Mouse (Mus musculus) CH12.LX (cell line): ENCODE measurements around the gene Dnajc7. TPM values are rescaled to one million over a fixed set of nuclear protein-coding genes. Genes with fewer than 3 reads are reported as not detected.

ENCODE experiments used
- DNase-seq: peaks from one replicate; pipeline ENCODE4 v3.0.0-alpha.2; 2013; ENCODE audit errors: extremely low read depth
- H3K27ac ChIP-seq: 2 replicates; pipeline ENCODE4 v1.5.1; 2012; ENCODE audit warnings: low read depth, mild to moderate bottlenecking, control low read depth, moderate library complexity; ENCODE audit not compliant: insufficient read depth
- H3K27me3 ChIP-seq: replicated peaks from 2 replicates; pipeline ENCODE3; 2012; ENCODE audit warnings: inconsistent platforms
- H3K36me3 ChIP-seq, 2 experiments: replicated peaks in 1 of 2; 2 replicates each; pipeline versions ENCODE3 to v1.6.1; 2012; ENCODE audit warnings: inconsistent platforms in 1 of 2, low read length in 1 of 2, mild to moderate bottlenecking in 1 of 2, mixed read lengths in 1 of 2, moderate library complexity in 1 of 2; ENCODE audit not compliant: control insufficient read depth in 1 of 2, insufficient read depth in 1 of 2
- H3K4me1 ChIP-seq, 2 experiments: 2 replicates each; pipeline ENCODE4 v1.6.1; 2012; ENCODE audit warnings: inconsistent platforms in 1 of 2, moderate library complexity in 1 of 2; ENCODE audit not compliant: insufficient read depth in 2 of 2, control insufficient read depth in 1 of 2
- H3K4me2 ChIP-seq: 2 replicates; pipeline ENCODE4 v1.6.1; 2012; ENCODE audit warnings: low read depth, mild to moderate bottlenecking, control low read depth; ENCODE audit not compliant: poor library complexity, insufficient read depth, severe bottlenecking
- H3K4me3 ChIP-seq, 3 experiments: fragments of 150-350 bp in 1 of 3; sonication (generic) in 1 of 3; replicated peaks in 1 of 3; 2 replicates each; pipeline versions ENCODE3 to v1.5.1; 2011 to 2012; ENCODE audit warnings: low read depth in 2 of 3, low read length in 2 of 3, mild to moderate bottlenecking in 2 of 3, moderate library complexity in 2 of 3, control low read depth in 1 of 3, improper control_type of control experiment in 1 of 3, inconsistent platforms in 1 of 3, mixed read lengths in 1 of 3; ENCODE audit not compliant: poor library complexity in 1 of 3
- H3K79me2 ChIP-seq: replicated peaks from 2 replicates; pipeline ENCODE4 v1.6.1; 2012; ENCODE audit warnings: mild to moderate bottlenecking, moderate library complexity; ENCODE audit not compliant: control insufficient read depth, poor library complexity, insufficient read depth, severe bottlenecking; ENCODE audit errors: extremely low read depth
- H3K9ac ChIP-seq: 2 replicates; pipeline ENCODE4 v1.6.1; 2012; ENCODE audit warnings: low read depth, mild to moderate bottlenecking, control low read depth, moderate library complexity; ENCODE audit not compliant: insufficient read depth
- H3K9me3 ChIP-seq: replicated peaks from 2 replicates; pipeline ENCODE3; 2012; ENCODE audit warnings: low read length, inconsistent platforms, mixed read lengths
- BHLHE40 ChIP-seq: IDR thresholded peaks from 2 replicates; pipeline ENCODE4 v1.6.1; 2011; ENCODE audit warnings: mild to moderate bottlenecking, low read depth, low read length, improper control_type of control experiment
- CHD2 ChIP-seq: IDR thresholded peaks from 2 replicates; pipeline ENCODE4 v1.6.1; 2011; ENCODE audit warnings: low read length, improper control_type of control experiment
- CTCF ChIP-seq, 2 experiments: IDR thresholded peaks in 1 of 2; conservative IDR thresholded peaks in 1 of 2; 2 replicates each; pipeline ENCODE4 v1.5.1; 2011 to 2012; ENCODE audit warnings: low read depth in 2 of 2, low read length in 2 of 2, improper control_type of control experiment in 1 of 2, inconsistent platforms in 1 of 2, mild to moderate bottlenecking in 1 of 2, moderate library complexity in 1 of 2
- E2F4 ChIP-seq: IDR thresholded peaks from 2 replicates; pipeline ENCODE4 v1.6.1; 2011; ENCODE audit warnings: low read depth, low read length, improper control_type of control experiment; ENCODE audit not compliant: insufficient replicate concordance
- ETS1 ChIP-seq: conservative IDR thresholded peaks from 2 replicates; pipeline ENCODE4 v1.6.1; 2012; ENCODE audit warnings: low read depth, mild to moderate bottlenecking, inconsistent platforms, low read length, improper control_type of control experiment, moderate library complexity
- MAFK ChIP-seq: IDR thresholded peaks from 2 replicates; pipeline ENCODE4 v1.6.1; 2011; ENCODE audit warnings: low read length, improper control_type of control experiment; ENCODE audit not compliant: insufficient replicate concordance
- MAX ChIP-seq: IDR thresholded peaks from 2 replicates; pipeline ENCODE4 v1.6.1; 2011; ENCODE audit warnings: low read length, improper control_type of control experiment
- MEF2A ChIP-seq: IDR thresholded peaks from 2 replicates; pipeline ENCODE4 v1.6.1; 2014; ENCODE audit warnings: low read depth, mild to moderate bottlenecking, inconsistent platforms, low read length, improper control_type of control experiment, borderline replicate concordance
- MYC ChIP-seq: IDR thresholded peaks from 2 replicates; pipeline ENCODE4 v1.6.1; 2011; ENCODE audit warnings: low read depth, mild to moderate bottlenecking, improper control_type of control experiment, low read length
- PAX5 ChIP-seq: IDR thresholded peaks from 2 replicates; pipeline ENCODE4 v1.6.1; 2012; ENCODE audit warnings: low read length, inconsistent platforms, mixed read lengths
- POLR2AphosphoS2 ChIP-seq: IDR thresholded peaks from 2 replicates; pipeline ENCODE4 v1.6.1; 2011; ENCODE audit warnings: low read depth, low read length, improper control_type of control experiment
- RAD21 ChIP-seq: IDR thresholded peaks from 2 replicates; pipeline ENCODE4 v1.6.1; 2011; ENCODE audit warnings: low read depth, mild to moderate bottlenecking, low read length, improper control_type of control experiment, moderate library complexity
- SMC3 ChIP-seq: IDR thresholded peaks from 2 replicates; pipeline ENCODE4 v1.6.1; 2011; ENCODE audit warnings: low read depth, low read length, improper control_type of control experiment
- TCF12 ChIP-seq: IDR thresholded peaks from 2 replicates; pipeline ENCODE4 v1.6.1; 2014; ENCODE audit warnings: low read depth, mild to moderate bottlenecking, inconsistent platforms, low read length, improper control_type of control experiment
- UBTF ChIP-seq: IDR thresholded peaks from 2 replicates; pipeline ENCODE4 v1.6.1; 2012; ENCODE audit warnings: low read depth, mild to moderate bottlenecking, inconsistent platforms, low read length, improper control_type of control experiment, moderate library complexity
- USF1 ChIP-seq: IDR thresholded peaks from 2 replicates; pipeline ENCODE4 v1.6.1; 2014; ENCODE audit warnings: low read depth, mild to moderate bottlenecking, inconsistent platforms, low read length, improper control_type of control experiment
- ZC3H11A ChIP-seq: IDR thresholded peaks from 2 replicates; pipeline ENCODE4 v1.6.1; 2012; ENCODE audit warnings: low read depth, mild to moderate bottlenecking, inconsistent platforms, low read length, improper control_type of control experiment
- ZMIZ1 ChIP-seq: IDR thresholded peaks from 2 replicates; pipeline ENCODE4 v1.6.1; 2012; ENCODE audit warnings: low read depth, mild to moderate bottlenecking, inconsistent platforms, low read length, improper control_type of control experiment
- ZNF384 ChIP-seq: IDR thresholded peaks from 2 replicates; pipeline ENCODE4 v1.6.1; 2012; ENCODE audit warnings: low read depth, low read length, improper control_type of control experiment, inconsistent platforms
- dilution Hi-C: fragments of 300-500 bp; cut with MboI; formaldehyde crosslinking; loops from 2 replicates; pipeline ENCODE4 v1.14.3; 2020; ENCODE audit warnings: low sequenced_read_pairs; ENCODE audit not compliant: extremely low pct_unique_long_range_greater_than_20kb, extremely low pct_ligation_motif_present
- in situ Hi-C: fragments of 300-500 bp; cut with MboI; formaldehyde crosslinking; loops from 3 replicates; pipeline ENCODE4 v1.14.3; 2019; ENCODE audit warnings: low sequenced_read_pairs, low pct_ligation_motif_present, low pct_unique_long_range_greater_than_20kb, mixed read lengths
- polyA plus RNA-seq: library from polyadenylated mRNA; unstranded; fragments of >175 nt; gene quantifications from 2 replicates; pipeline ENCODE4 v1.2.1, GENCODE M21; 2012; ENCODE audit warnings: low read depth; ENCODE audit not compliant: insufficient read length
- total RNA-seq, 2 experiments: library from RNA; depleted of rRNA; stranded (reverse); fragments of 300-350 nt in 1 of 2; fragments of >200 nt in 1 of 2; gene quantifications; 2 replicates each; pipeline ENCODE4 v1.2.3; 2012 to 2014

Dnajc7 gene
- total and polyA plus RNA-seq, 3 experiments: 123 to 455 (median 249) TPM

DNA sequence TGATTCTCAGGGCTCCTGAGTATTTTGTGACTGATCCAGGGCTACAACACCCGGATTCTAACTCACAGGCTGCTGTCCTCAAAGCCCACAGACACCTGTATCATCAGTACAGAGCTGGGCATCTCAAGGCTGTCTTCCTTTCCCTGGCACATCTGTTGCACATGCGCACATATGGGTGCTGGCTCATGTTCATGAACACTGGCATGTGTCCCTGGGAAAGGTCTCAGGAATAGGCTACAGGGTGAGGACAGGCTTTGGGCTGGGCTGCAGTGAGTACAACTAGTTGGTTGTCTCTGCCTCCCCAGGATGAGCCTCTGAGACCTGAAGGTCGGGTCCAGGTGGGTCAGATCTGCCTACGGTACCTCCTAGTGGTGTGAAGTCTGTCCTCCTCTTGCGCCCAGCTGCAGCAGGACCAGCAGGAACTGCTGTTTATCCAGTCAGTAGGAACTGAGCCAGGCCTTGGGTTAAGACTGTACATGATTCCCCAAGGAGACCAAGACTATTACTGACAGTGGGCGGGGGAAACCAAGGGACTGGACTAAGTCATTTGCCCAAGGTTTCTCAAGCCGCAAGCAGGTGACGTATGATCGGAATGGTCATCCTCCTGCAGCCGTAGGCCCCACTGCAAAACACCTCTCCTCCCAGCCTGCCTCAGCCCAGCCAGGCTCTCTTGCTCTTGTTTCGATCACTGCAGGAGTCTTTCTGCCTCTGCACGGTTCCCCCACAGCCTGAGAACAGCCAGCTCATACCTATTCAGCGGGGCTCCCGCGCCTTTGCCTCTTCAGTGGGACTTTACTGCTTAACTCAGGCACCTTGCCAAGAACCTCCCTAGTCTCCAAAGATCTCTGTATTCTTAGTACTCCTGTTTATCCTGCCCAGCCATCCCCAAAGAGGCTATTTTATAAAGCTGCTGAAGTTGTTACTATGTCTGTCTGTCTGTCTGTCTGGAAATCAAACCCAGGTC lies 23.9 kb upstream of the Dnajc7 start:
- H3K9ac ChIP-seq: no peak overlapping the region
- in situ Hi-C loops (no loop called here), dilution Hi-C loops (no loop called here)
- no peak overlapping the region for H3K27ac ChIP-seq
- TF ChIP-seq UBTF (no peak), MAX (no peak)
- no peaks in the 10 kb centered on the region for H3K79me2 ChIP-seq
- H3K4me1 ChIP-seq: peaks cover 6 to 10% of the 10 kb centered on the region in 2 experiments
- no peak overlapping the region for H3K4me3 ChIP-seq
- no peaks in the 10 kb centered on the region for H3K36me3 ChIP-seq
- H3K27me3 ChIP-seq: peaks cover 19% of the 10 kb centered on the region
- no peaks in the 10 kb centered on the region for H3K9me3 ChIP-seq
- H3K4me2 ChIP-seq: no peak overlapping the region
- no peak for DNase-seq

GRCm38 (mm10) chr11:100640159-100640906 lies 20.4 kb upstream of the Dnajc7 start:
- in situ Hi-C loops (no loop called here), dilution Hi-C loops (no loop called here)
- no peak overlapping the region for H3K4me3 ChIP-seq
- H3K27me3 ChIP-seq: peaks cover 8% of the 10 kb centered on the region
- no peaks in the 10 kb centered on the region for H3K4me1 ChIP-seq
- H3K27ac ChIP-seq: no peak overlapping the region
- H3K79me2 ChIP-seq: no peaks in the 10 kb centered on the region
- H3K9me3 ChIP-seq: no peaks in the 10 kb centered on the region
- TF ChIP-seq RAD21 (no peak), MAFK (no peak), ZMIZ1 (no peak), USF1 (no peak), POLR2AphosphoS2 (no peak), MYC (no peak), CTCF (conservative IDR thresholded peaks at IDR 0.05 in 1 of 2, IDR thresholded peaks at IDR 0.05 in 1 of 2; ENCODE audit: low read depth in 2 of 2, low read length in 2 of 2) (no peak), BHLHE40 (no peak), E2F4 (no peak), MEF2A (no peak), CHD2 (no peak), ETS1 (no peak), TCF12 (no peak), SMC3 (no peak), ZNF384 (no peak), MAX (no peak), PAX5 (no peak), UBTF (no peak), ZC3H11A (no peak)
- H3K36me3 ChIP-seq: no peaks in the 10 kb centered on the region
- DNase-seq: no peak
- no peak overlapping the region for H3K9ac ChIP-seq
- no peak overlapping the region for H3K4me2 ChIP-seq
